Mouse (Mus musculus): ENCODE results near the gene Rbmxl2.

- TF ChIP-seq CTCF (conservative IDR thresholded peaks at IDR 0.05; ENCODE audit: low read length) (peak; percentile 50), POU5F1 (IDR thresholded peaks at IDR 0.05; ENCODE audit: borderline replicate concordance, low read length) (no peak)
Measured at GRCm38 (mm10) chr7:107216845-107217244, 7.6 kb downstream of the Rbmxl2 start.

Measured in E14TG2a.4 (cell line).